Comparison of ENCODE assay signal across 33 mouse cellular contexts in the genomic region with DNA sequence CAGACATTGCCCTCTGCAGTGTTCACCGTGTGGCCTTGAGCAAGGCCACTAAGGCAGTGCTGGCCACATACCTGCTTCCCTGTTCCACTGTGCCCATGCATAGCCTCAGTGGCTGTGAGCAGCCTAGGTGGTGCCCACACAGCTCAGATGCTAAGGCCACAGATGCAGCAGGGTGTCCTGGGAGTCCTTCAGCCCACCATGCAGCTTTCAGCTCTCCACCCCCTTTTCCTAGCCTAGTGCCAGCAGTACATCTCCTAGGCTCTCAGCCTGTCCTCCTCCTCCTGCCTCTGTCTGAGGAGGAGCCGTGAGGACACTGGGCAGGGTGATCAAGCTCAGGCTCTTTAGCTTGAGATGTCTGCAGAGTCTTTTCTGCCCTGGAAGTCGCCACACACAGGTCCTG. TPM values are rescaled to one million over a fixed set of nuclear protein-coding genes. Genes with fewer than 3 reads are reported as not detected.
DNase-seq lines count a peak whose midpoint lies in the region; ATAC-seq and TF ChIP-seq lines count a peak whose summit lies in the region.
"Had no signal": no experiment of that assay in that cellular context is flagged by ENCODE, and none has a peak within 500 bp of the region (broad histone marks: within the 10 kb centered on the region; RNA-seq: fewer than 3 reads in every experiment).

No protein-coding gene starts in this region.

- no peaks in the 10 kb centered on the region for H3K4me1 ChIP-seq in embryonic facial prominence, embryonic 13.5 days
- peaks cover 14% of the 10 kb centered on the region for H3K4me1 ChIP-seq in embryonic facial prominence, embryonic 10.5 days
- peaks cover 89% of the 10 kb centered on the region for H3K4me1 ChIP-seq in hindbrain, embryonic 15.5 days (replicated peaks)
- no peaks in the 10 kb centered on the region; the same call in none of the 2 replicates for H3K4me1 ChIP-seq in hindbrain, embryonic 11.5 days (replicated peaks; ENCODE audit: control insufficient read depth, insufficient read depth, low read length)
- H3K4me1 ChIP-seq in neural tube, embryonic 13.5 days (replicated peaks): peaks cover 92% of the 10 kb centered on the region
- H3K4me1 ChIP-seq in stomach, postnatal 0 days (replicated peaks; ENCODE audit: control insufficient read depth, insufficient read depth): 0 out of 2 replicates have a peak, but pooled peaks cover 6% of the 10 kb centered on the region

- no peak for ATAC-seq in embryonic facial prominence, embryonic 13.5 days (ENCODE audit: insufficient number of reproducible peaks, insufficient read depth, low FRiP score, low TSS enrichment, low read depth)
- no peak for ATAC-seq in hindbrain, embryonic 15.5 days (ENCODE audit: low FRiP score, low read depth)
- ATAC-seq in hindbrain, embryonic 11.5 days (ENCODE audit: low FRiP score): no peak
- no peak for ATAC-seq in neural tube, embryonic 13.5 days (ENCODE audit: low read depth)
- no peak for ATAC-seq in stomach, postnatal 0 days (ENCODE audit: low FRiP score, low TSS enrichment)
- ATAC-seq: activated CD4-positive, CD25-positive, alpha-beta regulatory T cell, adult 4 months; forebrain, postnatal 0 days; hindbrain, embryonic 16.5 days; intestine, embryonic 15.5 days had no signal

- no peaks in the 10 kb centered on the region for H3K9me3 ChIP-seq in embryonic facial prominence, embryonic 13.5 days
- no peaks in the 10 kb centered on the region for H3K9me3 ChIP-seq in embryonic facial prominence, embryonic 10.5 days
- no peaks in the 10 kb centered on the region for H3K9me3 ChIP-seq in hindbrain, embryonic 15.5 days
- H3K9me3 ChIP-seq in hindbrain, embryonic 11.5 days (ENCODE audit: control insufficient read depth, low read length): no peaks in the 10 kb centered on the region
- no peaks in the 10 kb centered on the region for H3K9me3 ChIP-seq in neural tube, embryonic 13.5 days
- H3K9me3 ChIP-seq in stomach, postnatal 0 days (ENCODE audit: control insufficient read depth, low read length): no peaks in the 10 kb centered on the region
- H3K9me3 ChIP-seq: heart, embryonic 10.5 days; intestine, embryonic 15.5 days; midbrain, embryonic 12.5 days had no signal

- no peaks in the 10 kb centered on the region for H3K27me3 ChIP-seq in embryonic facial prominence, embryonic 13.5 days
- H3K27me3 ChIP-seq in embryonic facial prominence, embryonic 10.5 days (replicated peaks; ENCODE audit: low read depth, poor library complexity, severe bottlenecking): no peaks in the 10 kb centered on the region
- no peaks in the 10 kb centered on the region for H3K27me3 ChIP-seq in hindbrain, embryonic 15.5 days
- H3K27me3 ChIP-seq in hindbrain, embryonic 11.5 days (ENCODE audit: control insufficient read depth, insufficient read depth, low read length): no peaks in the 10 kb centered on the region
- H3K27me3 ChIP-seq in neural tube, embryonic 13.5 days: no peaks in the 10 kb centered on the region
- H3K27me3 ChIP-seq in stomach, postnatal 0 days (ENCODE audit: control insufficient read depth, insufficient read depth, low read length): no peaks in the 10 kb centered on the region
- H3K27me3 ChIP-seq: CH12.LX; intestine, embryonic 15.5 days; midbrain, embryonic 12.5 days had no signal

- TF ChIP-seq EP300 in stomach, postnatal 0 days (optimal IDR thresholded peaks at IDR 0.05): no peak

- H3K9ac ChIP-seq in embryonic facial prominence, embryonic 13.5 days: 0 out of 2 replicates have a peak overlapping the region, but pooled peaks have one; percentile 3
- H3K9ac ChIP-seq in hindbrain, embryonic 15.5 days: no peak overlapping the region
- no peak overlapping the region for H3K9ac ChIP-seq in hindbrain, embryonic 11.5 days (ENCODE audit: low read depth, low read length)
- H3K9ac ChIP-seq in neural tube, embryonic 13.5 days: peak overlapping the region; percentile 26; the same call in 1 of the 2 replicates
- H3K9ac ChIP-seq in stomach, postnatal 0 days (ENCODE audit: low read length): no peak overlapping the region
- H3K9ac ChIP-seq: forebrain, postnatal 0 days; intestine, embryonic 15.5 days; liver, embryonic 14.5 days; midbrain, embryonic 12.5 days had no signal

- H3K4me3 ChIP-seq in embryonic facial prominence, embryonic 13.5 days: no peak overlapping the region
- H3K4me3 ChIP-seq in embryonic facial prominence, embryonic 10.5 days: no peak overlapping the region
- no peak overlapping the region for H3K4me3 ChIP-seq in hindbrain, embryonic 15.5 days
- no peak overlapping the region for H3K4me3 ChIP-seq in hindbrain, embryonic 11.5 days (ENCODE audit: low read depth, low read length)
- H3K4me3 ChIP-seq in neural tube, embryonic 13.5 days: no peak overlapping the region
- no peak overlapping the region for H3K4me3 ChIP-seq in stomach, postnatal 0 days (ENCODE audit: low read depth, low read length)
- H3K4me3 ChIP-seq: heart, embryonic 10.5 days; intestine, embryonic 15.5 days; midbrain, embryonic 12.5 days; myocyte had no signal

- peaks cover 90% of the 10 kb centered on the region for H3K36me3 ChIP-seq in embryonic facial prominence, embryonic 13.5 days
- H3K36me3 ChIP-seq in embryonic facial prominence, embryonic 10.5 days (replicated peaks): peaks cover 98% of the 10 kb centered on the region
- peaks cover 21% of the 10 kb centered on the region for H3K36me3 ChIP-seq in hindbrain, embryonic 15.5 days
- H3K36me3 ChIP-seq in hindbrain, embryonic 11.5 days (ENCODE audit: control insufficient read depth, insufficient read depth, low read length): 0 out of 2 replicates have a peak, but pooled peaks cover 2% of the 10 kb centered on the region
- peaks cover 68% of the 10 kb centered on the region for H3K36me3 ChIP-seq in neural tube, embryonic 13.5 days
- peaks cover 11% of the 10 kb centered on the region for H3K36me3 ChIP-seq in stomach, postnatal 0 days (ENCODE audit: control insufficient read depth, insufficient read depth, low read length)

- H3K4me2 ChIP-seq in embryonic facial prominence, embryonic 13.5 days: no peak overlapping the region
- no peak overlapping the region for H3K4me2 ChIP-seq in hindbrain, embryonic 15.5 days
- no peak overlapping the region for H3K4me2 ChIP-seq in hindbrain, embryonic 11.5 days (replicated peaks; ENCODE audit: low read depth, low read length)
- H3K4me2 ChIP-seq in neural tube, embryonic 13.5 days: no peak overlapping the region
- no peak overlapping the region for H3K4me2 ChIP-seq in stomach, postnatal 0 days (replicated peaks; ENCODE audit: low read depth)
- H3K4me2 ChIP-seq: intestine, embryonic 15.5 days; midbrain, embryonic 12.5 days had no signal

- DNase-seq in embryonic facial prominence, embryonic 10.5 days (ENCODE audit: low spot score): no peak
- DNase-seq in hindbrain, embryonic 11.5 days (ENCODE audit: low spot score): no peak
- DNase-seq in neural tube, embryonic 10.5 days (ENCODE audit: extremely low spot score, low spot score): no peak
- DNase-seq in stomach, postnatal 0 days (ENCODE audit: low spot score): no peak
- no peak for DNase-seq in spleen, adult 18-20 months
- DNase-seq: adrenal gland, adult 2 months; adrenal gland, postnatal 36 days; cerebellum, adult 2 months; cerebellum, postnatal 14 days; forebrain, postnatal 0 days; gastrocnemius, postnatal 25 days; heart, adult 11 months; heart, postnatal 4 days; kidney, adult 2 months; kidney, postnatal 36 days; layer of hippocampus, postnatal 36 days; liver; lung, adult 2 months; lung, postnatal 10 days; thymus, adult 2 months; thymus, postnatal 4 days had no signal

- no peak for TF ChIP-seq CTCF in stomach, postnatal 0 days (IDR thresholded peaks at IDR 0.05; ENCODE audit: low read depth)

- 89% methylated on average over 3 of the region's 3 CpGs for WGBS in embryonic facial prominence, embryonic 13.5 days
- 90% methylated on average over 3 of the region's 3 CpGs for WGBS in embryonic facial prominence, embryonic 10.5 days
- WGBS in hindbrain, embryonic 15.5 days: 88% methylated on average over 3 of the region's 3 CpGs
- WGBS in hindbrain, embryonic 11.5 days: 83% methylated on average over 3 of the region's 3 CpGs
- 71% methylated on average over 3 of the region's 3 CpGs for WGBS in neural tube, embryonic 13.5 days
- WGBS in stomach, postnatal 0 days: 81% methylated on average over 3 of the region's 3 CpGs

- H3K27ac ChIP-seq in embryonic facial prominence, embryonic 13.5 days: no peak overlapping the region
- H3K27ac ChIP-seq in embryonic facial prominence, embryonic 10.5 days (replicated peaks): no peak overlapping the region
- peak overlapping the region; percentile 52; the same call in 1 of the 2 replicates for H3K27ac ChIP-seq in hindbrain, embryonic 15.5 days (replicated peaks)
- no peak overlapping the region for H3K27ac ChIP-seq in hindbrain, embryonic 11.5 days (ENCODE audit: low read depth, low read length)
- H3K27ac ChIP-seq in neural tube, embryonic 13.5 days (replicated peaks): no peak overlapping the region
- peak overlapping the region; percentile 65 for H3K27ac ChIP-seq in stomach, postnatal 0 days (replicated peaks)
- H3K27ac ChIP-seq: heart, embryonic 10.5 days; intestine, embryonic 15.5 days; liver, embryonic 14.5 days; macrophage; midbrain, embryonic 12.5 days had no signal

RNA-seq across cellular contexts. Expression of gene Kdm4b, which starts 44.2 kb away (rescaled TPM):
- 36.5 and 36.9 TPM in 2 replicates for polyA plus RNA-seq in embryonic facial prominence, embryonic 13.5 days (2015; fragmentation: Nextera tagmentation; extraction: Ambion mirVana)
- 46.2 and 46.8 TPM in 2 replicates for polyA plus RNA-seq in embryonic facial prominence, embryonic 10.5 days (2016; fragmentation: Nextera tagmentation; extraction: Ambion mirVana)
- 71.5 and 73.7 TPM in 2 replicates for polyA plus RNA-seq in hindbrain, embryonic 15.5 days (2015; fragmentation: Nextera tagmentation; extraction: Ambion mirVana)
- polyA plus RNA-seq in hindbrain, embryonic 11.5 days (2014; fragmentation: Nextera tagmentation; extraction: Ambion mirVana): 33.7 and 39.0 TPM in 2 replicates
- polyA plus RNA-seq in neural tube, embryonic 13.5 days (2015; fragmentation: Nextera tagmentation; extraction: Ambion mirVana): 72.1 and 77.9 TPM in 2 replicates
- polyA plus RNA-seq in stomach, postnatal 0 days (2015; fragmentation: Nextera tagmentation; extraction: Ambion mirVana): 13.5 and 15.0 TPM in 2 replicates

Comparison
In these comparisons a context has a peak if more than half of its experiments do, and no peak if none do; other contexts are left out.
1. H3K27ac ChIP-seq: peak in hindbrain, embryonic 15.5 days (single experiment) and stomach, postnatal 0 days (single experiment); none in embryonic facial prominence, embryonic 13.5 days (single experiment), embryonic facial prominence, embryonic 10.5 days (single experiment), hindbrain, embryonic 11.5 days (single experiment) and neural tube, embryonic 13.5 days (single experiment).
2. H3K9ac ChIP-seq: peak in embryonic facial prominence, embryonic 13.5 days (single experiment) and neural tube, embryonic 13.5 days (single experiment); none in hindbrain, embryonic 15.5 days (single experiment), hindbrain, embryonic 11.5 days (single experiment) and stomach, postnatal 0 days (single experiment).